Mouse (Mus musculus) heart, postnatal 0 days (tissue): ENCODE results near the gene Cdk12. TPM values are rescaled to one million over a fixed set of nuclear protein-coding genes. Genes with fewer than 3 reads are reported as not detected.
A peak's percentile ranks its signal among the peaks of the same experiment; 100 is the strongest.

Source experiments
- ATAC-seq: fragments of 200-750 bp; cut with Nextera tagmentation; 2 replicates; pipeline ENCODE4 v1.8.0; 2017; ENCODE audit warnings: low read depth, moderate number of reproducible peaks, moderate library complexity; ENCODE audit not compliant: insufficient read depth
- DNase-seq: peaks from one replicate; pipeline ENCODE4 v3.0.0-alpha.2; 2016; ENCODE audit warnings: low spot score
- H3K27ac ChIP-seq: fragments of 300-500 bp; sonication (generic); 2 replicates; pipeline ENCODE4 v1.5.1; 2014; ENCODE audit warnings: low read depth, mild to moderate bottlenecking
- H3K27me3 ChIP-seq: fragments of 300-500 bp; sonication (generic); 2 replicates; pipeline ENCODE4 v1.6.1; 2014; ENCODE audit warnings: low read length, mixed read lengths; ENCODE audit not compliant: control insufficient read depth, insufficient read depth
- H3K36me3 ChIP-seq: fragments of 300-500 bp; sonication (generic); replicated peaks from 2 replicates; pipeline ENCODE4 v1.6.1; 2014; ENCODE audit warnings: low read length, mixed read lengths; ENCODE audit not compliant: control insufficient read depth, insufficient read depth
- H3K4me1 ChIP-seq: fragments of 300-500 bp; sonication (generic); 2 replicates; pipeline ENCODE4 v1.6.1; 2014; ENCODE audit warnings: antibody characterized with exemption; ENCODE audit not compliant: control insufficient read depth, insufficient read depth
- H3K4me2 ChIP-seq: fragments of 300-500 bp; sonication (generic); 2 replicates; pipeline ENCODE4 v1.6.1; 2014; ENCODE audit warnings: low read depth, mild to moderate bottlenecking, low read length, moderate library complexity
- H3K4me3 ChIP-seq: fragments of 300-500 bp; sonication (generic); 2 replicates; pipeline ENCODE4 v1.5.1; 2014; ENCODE audit warnings: low read depth, low read length
- H3K9ac ChIP-seq: fragments of 300-500 bp; sonication (generic); replicated peaks from 2 replicates; pipeline ENCODE4 v1.6.1; 2014; ENCODE audit warnings: low read depth, low read length, mixed read lengths
- H3K9me3 ChIP-seq: fragments of 300-500 bp; sonication (generic); replicated peaks from 2 replicates; pipeline ENCODE4 v1.6.1; 2016; ENCODE audit warnings: low read length; ENCODE audit not compliant: control insufficient read depth
- CTCF ChIP-seq: IDR thresholded peaks from 2 replicates; pipeline ENCODE4 v1.5.1; 2016; ENCODE audit warnings: antibody characterized with exemption, control low read depth, low read depth
- EP300 ChIP-seq: IDR thresholded peaks from 2 replicates; pipeline ENCODE4 v1.6.1; 2016; ENCODE audit warnings: antibody characterized with exemption, low read depth
- WGBS: fragments of 180-500 bp; shearing (Covaris S2); extraction: QIAGEN DNeasy Blood & Tissue Kit; methylation state at CpG from one replicate; pipeline ENCODE4 v1.1.7; 2014; 5-methylcytosine and 5-hydroxymethylcytosine counted together
- polyA plus RNA-seq: library from polyadenylated mRNA; unstranded; fragments of >200 nt; fragmentation: Nextera tagmentation; extraction: Ambion mirVana; gene quantifications from 2 replicates; pipeline ENCODE4 v1.2.1, GENCODE M21; 2015
- total RNA-seq: library from RNA; depleted of rRNA; stranded (reverse); fragments of >200 nt; gene quantifications from 2 replicates; pipeline ENCODE4 v1.2.3, GENCODE M21; 2014; ENCODE audit warnings: low replicate concordance

Gene Cdk12
- total and polyA plus RNA-seq, 2 experiments from 2014 or later = 4.2 to 25.8 TPM

- H3K4me1 ChIP-seq = no peaks in the 10 kb centered on the region; the same call in 1 of the 2 replicates
- no peaks in the 10 kb centered on the region for H3K27me3 ChIP-seq
- H3K9me3 ChIP-seq = no peaks in the 10 kb centered on the region
- DNase-seq = no peak
- no peak overlapping the region for H3K27ac ChIP-seq
- ATAC-seq = peak; percentile 24; the same call in 1 of the 2 replicates
- 2% methylated on average over 16 of the region's 17 CpGs for WGBS
- H3K4me3 ChIP-seq = peak overlapping the region; percentile 12
- H3K9ac ChIP-seq = no peak overlapping the region
- H3K36me3 ChIP-seq = peaks cover 6% of the 10 kb centered on the region; the same call in 1 of the 2 replicates
- H3K4me2 ChIP-seq = peak overlapping the region; percentile 41
- no peak for TF ChIP-seq EP300
- TF ChIP-seq CTCF = no peak
These were observed 81.4 kb downstream of the Cdk12 start for GRCm38 (mm10) chr11:98284230-98284629.

GRCm38 (mm10) chr11:98285368-98285767 is 82.5 kb downstream of the Cdk12 start:
- 0 out of 2 replicates have a peak, but pooled peaks cover 3% of the 10 kb centered on the region for H3K27me3 ChIP-seq
- TF ChIP-seq EP300 = no peak
- no peak for TF ChIP-seq CTCF
- no peak overlapping the region for H3K27ac ChIP-seq
- H3K9ac ChIP-seq = no peak overlapping the region
- H3K4me2 ChIP-seq = no peak overlapping the region
- no peaks in the 10 kb centered on the region for H3K9me3 ChIP-seq
- no peak for DNase-seq
- WGBS = 71% methylated on average over 2 of the region's 2 CpGs
- H3K4me3 ChIP-seq = no peak overlapping the region
- no peaks in the 10 kb centered on the region; the same call in 1 of the 2 replicates for H3K4me1 ChIP-seq
- no peaks in the 10 kb centered on the region for H3K36me3 ChIP-seq
- ATAC-seq = no peak

- Histone ChIP-seq H3K27me3 (peaks cover 5% of the 10 kb centered on the region; the same call in 1 of the 2 replicates), H3K4me1 (no peaks in the 10 kb centered on the region; the same call in 1 of the 2 replicates), H3K27ac (no peak overlapping the region), H3K9ac (no peak overlapping the region), H3K9me3 (no peaks in the 10 kb centered on the region), H3K4me3 (no peak overlapping the region), H3K4me2 (no peak overlapping the region), H3K36me3 (no peaks in the 10 kb centered on the region)
- ATAC-seq = no peak
- WGBS = 40% methylated on average over 5 of the region's 5 CpGs
- no peak for DNase-seq
- TF ChIP-seq EP300 (no peak), CTCF (no peak)
These were observed 84.7 kb downstream of the Cdk12 start for GRCm38 (mm10) chr11:98287531-98287930.

- Histone ChIP-seq H3K27me3 (peaks cover 7% of the 10 kb centered on the region; the same call in 1 of the 2 replicates), H3K4me3 (no peak overlapping the region), H3K9me3 (no peaks in the 10 kb centered on the region), H3K36me3 (no peaks in the 10 kb centered on the region), H3K27ac (no peak overlapping the region), H3K4me1 (no peaks in the 10 kb centered on the region; the same call in 1 of the 2 replicates), H3K9ac (no peak overlapping the region), H3K4me2 (no peak overlapping the region)
- TF ChIP-seq EP300 = no peak
- no peak for TF ChIP-seq CTCF
- no peak for DNase-seq
- ATAC-seq = no peak
- 52% methylated on average over 7 of the region's 7 CpGs for WGBS
These were observed 85.1 kb downstream of the Cdk12 start for GRCm38 (mm10) chr11:98287961-98288360.

DNA sequence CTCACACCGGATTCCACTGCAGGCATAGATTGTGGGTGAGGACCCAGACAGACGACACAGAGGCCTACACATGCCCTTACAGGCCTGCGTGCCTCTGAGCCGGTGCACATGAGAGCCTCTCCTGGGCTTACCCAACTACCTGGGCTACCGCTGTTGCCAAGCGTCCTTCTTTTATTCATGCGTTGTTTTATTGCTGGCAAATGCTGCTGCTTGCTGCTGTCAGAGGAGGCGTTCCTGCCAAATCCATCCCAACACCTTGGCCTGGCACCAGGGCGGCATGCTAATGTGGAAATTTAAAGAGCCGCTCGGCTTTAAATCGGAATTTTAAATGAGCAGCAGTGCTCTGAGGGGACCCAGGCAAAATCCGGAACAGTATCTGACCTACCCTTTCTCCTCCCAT is 87.0 kb downstream of the Cdk12 start:
- no peak overlapping the region for H3K27ac ChIP-seq
- TF ChIP-seq CTCF (no peak), EP300 (no peak)
- no peaks in the 10 kb centered on the region for H3K36me3 ChIP-seq
- H3K4me1 ChIP-seq = no peaks in the 10 kb centered on the region
- no peak overlapping the region for H3K4me2 ChIP-seq
- DNase-seq (no peak), ATAC-seq (no peak)
- no peak overlapping the region for H3K4me3 ChIP-seq
- H3K9me3 ChIP-seq = no peaks in the 10 kb centered on the region
- WGBS = 47% methylated on average over 13 of the region's 13 CpGs
- no peak overlapping the region for H3K9ac ChIP-seq
- peaks cover 7% of the 10 kb centered on the region; the same call in 1 of the 2 replicates for H3K27me3 ChIP-seq

GRCm38 (mm10) chr11:98290906-98291305 is 88.0 kb downstream of the Cdk12 start:
- no peak overlapping the region for H3K4me3 ChIP-seq
- H3K9ac ChIP-seq = no peak overlapping the region
- no peaks in the 10 kb centered on the region for H3K4me1 ChIP-seq
- no peaks in the 10 kb centered on the region for H3K9me3 ChIP-seq
- ATAC-seq (no peak), DNase-seq (no peak)
- H3K4me2 ChIP-seq = no peak overlapping the region
- H3K36me3 ChIP-seq = no peaks in the 10 kb centered on the region
- peaks cover 7% of the 10 kb centered on the region for H3K27me3 ChIP-seq
- TF ChIP-seq CTCF (no peak), EP300 (no peak)
- no peak overlapping the region for H3K27ac ChIP-seq
- 61% methylated on average over 2 of the region's 2 CpGs for WGBS
